Mouse (Mus musculus) ES-Bruce4 (cell line): ENCODE results near the gene Vmn1r223.

Experiments used
- CTCF ChIP-seq: IDR thresholded peaks from one replicate; pipeline ENCODE4 v1.8.1; 2011; ENCODE audit warnings: low read depth, low read length
- EP300 ChIP-seq: IDR thresholded peaks from 2 replicates; pipeline ENCODE4 v1.6.1; 2011; ENCODE audit warnings: low read depth, low read length; ENCODE audit not compliant: insufficient read depth
- POLR2A ChIP-seq: IDR thresholded peaks from one replicate; pipeline ENCODE4 v1.8.1; 2011; ENCODE audit warnings: low read length; ENCODE audit not compliant: insufficient read depth

DNA sequence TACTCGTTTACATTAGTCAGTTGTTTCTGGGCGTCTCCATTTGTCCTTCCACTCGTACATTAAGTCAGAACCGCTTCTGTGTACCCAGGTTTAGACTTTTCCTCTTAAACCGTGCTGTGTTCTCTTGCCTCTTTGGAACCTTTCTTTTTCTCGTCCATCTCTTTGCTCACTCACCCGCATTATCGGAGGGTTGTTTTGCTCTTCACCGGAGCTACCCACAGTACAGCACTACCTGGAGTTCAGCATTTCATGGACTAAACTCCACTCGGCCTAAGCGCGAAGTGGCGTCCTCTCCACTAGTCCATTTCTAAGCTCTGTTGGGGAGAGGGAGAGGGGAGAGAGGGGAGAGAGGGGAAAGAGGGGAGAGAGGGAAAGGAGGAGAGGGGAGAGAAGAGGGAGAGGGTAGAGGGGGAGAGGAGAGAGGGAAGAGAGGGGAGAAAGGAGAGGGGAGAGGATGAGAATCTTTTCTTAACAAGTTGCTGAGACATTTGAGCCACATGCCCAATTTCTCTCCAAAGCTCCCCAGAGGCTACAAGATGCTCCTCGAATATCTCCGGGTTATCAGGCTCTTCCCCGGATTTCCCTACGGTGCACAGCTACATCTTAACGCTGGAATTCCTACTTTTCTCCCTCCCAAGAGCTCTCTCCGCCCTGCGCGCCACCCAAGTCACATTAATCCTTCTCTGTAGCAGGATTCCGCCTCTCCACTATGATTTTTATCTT is 52.5 kb downstream of the Vmn1r223 start:
- no peak for TF ChIP-seq CTCF
- TF ChIP-seq POLR2A = no peak
- no peak for TF ChIP-seq EP300
